Mouse (Mus musculus) heart, postnatal 10 days (tissue): ENCODE measurements around the gene Intu. TPM values are rescaled to one million over a fixed set of nuclear protein-coding genes. Genes with fewer than 3 reads are reported as not detected.

Source experiments
- DNase-seq, 2 experiments: peaks; one replicate each; pipeline ENCODE4 v3.0.0; 2021
- intact Hi-C: fragments of 180-260 bp; cut with DNase I; formaldehyde crosslinking; loops from one replicate; pipeline ENCODE4 v1.15.1; 2025
- total RNA-seq, 2 experiments: library from RNA; stranded (reverse); gene quantifications; 2 replicates each; pipeline ENCODE4 v1.2.3; 2021

The Intu gene
- total RNA-seq, 2 experiments from 2014 or later: 7.0 to 10.1 TPM

- DNase-seq: no peak
- intact Hi-C loops: no loop called here
These were observed 3.9 kb upstream of the Intu start for GRCm38 (mm10) chr3:40527218-40527617.

GRCm38 (mm10) chr3:40527976-40528950 lies 2.8 kb upstream of the Intu start:
- intact Hi-C loops: no loop called here
- no peak for DNase-seq

GRCm38 (mm10) chr3:40528958-40529357 lies 2.1 kb upstream of the Intu start:
- DNase-seq: peak; percentile 55 to 62
- intact Hi-C loops: no loop called here

GRCm38 (mm10) chr3:40530845-40531244 lies 241 bp upstream of the Intu start:
- no peak for DNase-seq
- intact Hi-C loops: no loop called here

- intact Hi-C loops: no loop called here
- DNase-seq: no peak
These were observed 1.2 kb downstream of the Intu start for GRCm38 (mm10) chr3:40532256-40532655.

GRCm38 (mm10) chr3:40534141-40534540 lies 3.1 kb downstream of the Intu start:
- DNase-seq: no peak
- intact Hi-C loops: no loop called here

- DNase-seq: peak; percentile 93 to 94
- intact Hi-C loops: no loop called here
These were observed 9.8 kb downstream of the Intu start for GRCm38 (mm10) chr3:40540567-40541554.

GRCm38 (mm10) chr3:40546621-40547020 lies 15.5 kb downstream of the Intu start:
- DNase-seq: no peak
- intact Hi-C loops: no loop called here

GRCm38 (mm10) chr3:40652941-40653352 lies 121.9 kb downstream of the Intu start:
- no peak for DNase-seq
- intact Hi-C loops: no loop called here

- DNase-seq: no peak
- intact Hi-C loops: no loop called here
These were observed 122.5 kb downstream of the Intu start for GRCm38 (mm10) chr3:40653582-40653981.

GRCm38 (mm10) chr3:40654028-40654427 lies 122.9 kb downstream of the Intu start:
- intact Hi-C loops: no loop called here
- peak; percentile 68 to 74 for DNase-seq

GRCm38 (mm10) chr3:40655571-40655970 lies 124.5 kb downstream of the Intu start:
- intact Hi-C loops: no loop called here
- DNase-seq: peak in 1 of 2 experiments; percentile 44

GRCm38 (mm10) chr3:40656339-40656738 lies 125.3 kb downstream of the Intu start:
- intact Hi-C loops: no loop called here
- DNase-seq: no peak

GRCm38 (mm10) chr3:40660231-40660630 lies 129.1 kb downstream of the Intu start:
- no peak for DNase-seq
- intact Hi-C loops: no loop called here

- intact Hi-C loops: no loop called here
- DNase-seq: peak; percentile 50 to 53
These were observed 135.0 kb downstream of the Intu start for GRCm38 (mm10) chr3:40666109-40666508.

- DNase-seq: no peak
- intact Hi-C loops: no loop called here
These were observed 136.0 kb downstream of the Intu start for GRCm38 (mm10) chr3:40666861-40667719.

- DNase-seq: no peak
- intact Hi-C loops: no loop called here
These were observed 137.8 kb downstream of the Intu start for GRCm38 (mm10) chr3:40668889-40669288.

- DNase-seq: no peak
- intact Hi-C loops: no loop called here
These were observed 138.3 kb downstream of the Intu start for GRCm38 (mm10) chr3:40669395-40669794.

GRCm38 (mm10) chr3:40673515-40673914 lies 142.4 kb downstream of the Intu start:
- intact Hi-C loops: no loop called here
- DNase-seq: no peak

- intact Hi-C loops: loop anchor here (5.0 kb wide), 1 partner anchor 72 kb away; no protein-coding TSS in a partner anchor
These were observed 143.9 kb downstream of the Intu start for GRCm38 (mm10) chr3:40674873-40675405.

More at GRCm38 (mm10) chr3:40674873-40675405, 143.9 kb downstream of the Intu start:
- no peak for DNase-seq
